Mouse (Mus musculus) G1E-ER4 (cell line): ENCODE data around the gene Larp4. TPM values are rescaled to one million over a fixed set of nuclear protein-coding genes. Genes with fewer than 3 reads are reported as not detected.
"Not testable (repeated sequence)": the region's sequence is repeated elsewhere in the genome, so short reads cannot be mapped to it uniquely, and the experiment has no call there.

Experiments used
- GATA1 ChIP-seq: IDR thresholded peaks from one replicate; pipeline ENCODE4 v1.8.0; 2012; ENCODE audit warnings: low read length, inconsistent platforms
- polyA plus RNA-seq: library from polyadenylated mRNA; stranded (reverse); fragments of >175 nt; gene quantifications from 2 replicates; pipeline ENCODE4 v1.2.3, GENCODE M21; 2012

Gene Larp4
- 13.6 and 21.7 TPM in 2 replicates for polyA plus RNA-seq

- TF ChIP-seq GATA1 = not testable (repeated sequence)
Observed at GRCm38 (mm10) chr15:99969765-99970164, at the start of gene Larp4. TSS of gene Larp4 (plus strand) at chr15:99970065.

GRCm38 (mm10) chr15:99931231-99931630 is 38.6 kb upstream of the Larp4 start:
- TF ChIP-seq GATA1 = no peak

- TF ChIP-seq GATA1 = no peak
Observed at GRCm38 (mm10) chr15:99934501-99934900, 35.4 kb upstream of the Larp4 start.

- TF ChIP-seq GATA1 = no peak
Observed at GRCm38 (mm10) chr15:99936659-99937058, 33.2 kb upstream of the Larp4 start.

GRCm38 (mm10) chr15:99937841-99938240 is 32.0 kb upstream of the Larp4 start:
- TF ChIP-seq GATA1 = no peak

GRCm38 (mm10) chr15:99940426-99940825 is 29.4 kb upstream of the Larp4 start:
- TF ChIP-seq GATA1 = no peak

GRCm38 (mm10) chr15:99940970-99941630 is 28.8 kb upstream of the Larp4 start:
- TF ChIP-seq GATA1 = no peak

GRCm38 (mm10) chr15:99955324-99955723 is 14.5 kb upstream of the Larp4 start:
- no peak for TF ChIP-seq GATA1

- TF ChIP-seq GATA1 = no peak
Observed at GRCm38 (mm10) chr15:99965103-99965775, 4.6 kb upstream of the Larp4 start.

- no peak for TF ChIP-seq GATA1
Observed at GRCm38 (mm10) chr15:99966961-99967360, 2.9 kb upstream of the Larp4 start, which contains the start of gene Fam186a. TSS of gene Fam186a (minus strand) at chr15:99967061.

- no peak for TF ChIP-seq GATA1
Observed at GRCm38 (mm10) chr15:99970606-99971005, 741 bp downstream of the Larp4 start.

- TF ChIP-seq GATA1 = no peak
Observed at GRCm38 (mm10) chr15:99972361-99972988, 2.6 kb downstream of the Larp4 start.

GRCm38 (mm10) chr15:99972989-99973911 is 3.4 kb downstream of the Larp4 start:
- TF ChIP-seq GATA1 = no peak

GRCm38 (mm10) chr15:99974476-99975220 is 4.8 kb downstream of the Larp4 start:
- no peak for TF ChIP-seq GATA1

GRCm38 (mm10) chr15:99979266-99979665 is 9.4 kb downstream of the Larp4 start:
- TF ChIP-seq GATA1 = no peak
